Mouse (Mus musculus): Measurements from ENCODE around the gene Zrsr2. TPM values are rescaled to one million over a fixed set of nuclear protein-coding genes. Genes with fewer than 3 reads are reported as not detected.

Zrsr2 gene
- polyA plus RNA-seq, 1 experiment from 2014 or later: 49.3 TPM

GRCm38 (mm10) chrX:163957381-163957780 lies 1.1 kb downstream of the Zrsr2 start:
- ATAC-seq (ENCODE audit: insufficient read depth, low FRiP score): no peak
- Histone ChIP-seq H3K36me3 (ENCODE audit: control insufficient read depth, insufficient read depth, low read length) (0 out of 2 replicates have a peak, but pooled peaks cover 2% of the 10 kb centered on the region), H3K9me3 (replicated peaks; ENCODE audit: control insufficient read depth, low read length) (no peaks in the 10 kb centered on the region), H3K4me2 (ENCODE audit: low read depth, low read length) (peak overlapping the region; percentile 59), H3K27ac (ENCODE audit: low read length) (peak overlapping the region; percentile 99; the same call in 1 of the 2 replicates), H3K4me1 (ENCODE audit: control insufficient read depth, insufficient read depth, low read length) (peaks cover 2% of the 10 kb centered on the region; the same call in 1 of the 2 replicates), H3K27me3 (ENCODE audit: control insufficient read depth, insufficient read depth, low read length) (no peaks in the 10 kb centered on the region; the same call in 1 of the 2 replicates), H3K9ac (ENCODE audit: low read length) (peak overlapping the region; percentile 86), H3K4me3 (replicated peaks; ENCODE audit: low read length) (peak overlapping the region; percentile 72)
- 27% methylated on average over 12 of the region's 12 CpGs for WGBS

- Histone ChIP-seq H3K27me3 (ENCODE audit: control insufficient read depth, insufficient read depth, low read length) (peaks cover 2% of the 10 kb centered on the region; the same call in 1 of the 2 replicates), H3K4me3 (replicated peaks; ENCODE audit: low read length) (no peak overlapping the region), H3K4me2 (ENCODE audit: low read depth, low read length) (no peak overlapping the region), H3K4me1 (ENCODE audit: control insufficient read depth, insufficient read depth, low read length) (no peaks in the 10 kb centered on the region), H3K9ac (ENCODE audit: low read length) (no peak overlapping the region), H3K9me3 (replicated peaks; ENCODE audit: control insufficient read depth, low read length) (no peaks in the 10 kb centered on the region), H3K27ac (ENCODE audit: low read length) (no peak overlapping the region), H3K36me3 (ENCODE audit: control insufficient read depth, insufficient read depth, low read length) (0 out of 2 replicates have a peak, but pooled peaks cover 6% of the 10 kb centered on the region)
- 83% methylated on average over 1 of the region's 1 CpGs for WGBS
- ATAC-seq (ENCODE audit: insufficient read depth, low FRiP score): no peak
These were observed 6.8 kb downstream of the Zrsr2 start for GRCm38 (mm10) chrX:163951618-163952017.

- no peak for ATAC-seq (ENCODE audit: insufficient read depth, low FRiP score)
- H3K36me3 ChIP-seq (ENCODE audit: control insufficient read depth, insufficient read depth, low read length): 0 out of 2 replicates have a peak, but pooled peaks cover 2% of the 10 kb centered on the region
- no peaks in the 10 kb centered on the region for H3K9me3 ChIP-seq (replicated peaks; ENCODE audit: control insufficient read depth, low read length)
- 90% methylated on average over 3 of the region's 3 CpGs for WGBS
- H3K4me2 ChIP-seq (ENCODE audit: low read depth, low read length): no peak overlapping the region
- no peak overlapping the region for H3K27ac ChIP-seq (ENCODE audit: low read length)
- no peaks in the 10 kb centered on the region for H3K4me1 ChIP-seq (ENCODE audit: control insufficient read depth, insufficient read depth, low read length)
- no peak overlapping the region for H3K9ac ChIP-seq (ENCODE audit: low read length)
- peaks cover 6% of the 10 kb centered on the region; the same call in 1 of the 2 replicates for H3K27me3 ChIP-seq (ENCODE audit: control insufficient read depth, insufficient read depth, low read length)
- H3K4me3 ChIP-seq (replicated peaks; ENCODE audit: low read length): no peak overlapping the region
These were observed 14.1 kb downstream of the Zrsr2 start for GRCm38 (mm10) chrX:163944381-163944780.

- no peaks in the 10 kb centered on the region for H3K9me3 ChIP-seq (replicated peaks; ENCODE audit: control insufficient read depth, low read length)
- no peak overlapping the region for H3K4me3 ChIP-seq (replicated peaks; ENCODE audit: low read length)
- H3K9ac ChIP-seq (ENCODE audit: low read length): no peak overlapping the region
- H3K4me2 ChIP-seq (ENCODE audit: low read depth, low read length): no peak overlapping the region
- H3K27ac ChIP-seq (ENCODE audit: low read length): no peak overlapping the region
- H3K27me3 ChIP-seq (ENCODE audit: control insufficient read depth, insufficient read depth, low read length): no peaks in the 10 kb centered on the region; the same call in 1 of the 2 replicates
- no peaks in the 10 kb centered on the region for H3K4me1 ChIP-seq (ENCODE audit: control insufficient read depth, insufficient read depth, low read length)
- H3K36me3 ChIP-seq (ENCODE audit: control insufficient read depth, insufficient read depth, low read length): no peaks in the 10 kb centered on the region
- 81% methylated on average over 6 of the region's 6 CpGs for WGBS
- no peak for ATAC-seq (ENCODE audit: insufficient read depth, low FRiP score)
These were observed 19.9 kb downstream of the Zrsr2 start for GRCm38 (mm10) chrX:163938587-163938986.

- no peak overlapping the region for H3K4me3 ChIP-seq (replicated peaks; ENCODE audit: low read length)
- no peak overlapping the region for H3K9ac ChIP-seq (ENCODE audit: low read length)
- no peaks in the 10 kb centered on the region for H3K36me3 ChIP-seq (ENCODE audit: control insufficient read depth, insufficient read depth, low read length)
- no peaks in the 10 kb centered on the region for H3K9me3 ChIP-seq (replicated peaks; ENCODE audit: control insufficient read depth, low read length)
- H3K4me1 ChIP-seq (ENCODE audit: control insufficient read depth, insufficient read depth, low read length): no peaks in the 10 kb centered on the region
- H3K27ac ChIP-seq (ENCODE audit: low read length): no peak overlapping the region
- ATAC-seq (ENCODE audit: insufficient read depth, low FRiP score): no peak
- H3K4me2 ChIP-seq (ENCODE audit: low read depth, low read length): no peak overlapping the region
- WGBS: 88% methylated on average over 8 of the region's 8 CpGs
- H3K27me3 ChIP-seq (ENCODE audit: control insufficient read depth, insufficient read depth, low read length): no peaks in the 10 kb centered on the region; the same call in 1 of the 2 replicates
These were observed 23.7 kb downstream of the Zrsr2 start for GRCm38 (mm10) chrX:163934731-163935130.

- Histone ChIP-seq H3K4me3 (replicated peaks; ENCODE audit: low read length) (no peak overlapping the region), H3K27ac (ENCODE audit: low read length) (no peak overlapping the region), H3K36me3 (ENCODE audit: control insufficient read depth, insufficient read depth, low read length) (no peaks in the 10 kb centered on the region), H3K4me2 (ENCODE audit: low read depth, low read length) (no peak overlapping the region), H3K4me1 (ENCODE audit: control insufficient read depth, insufficient read depth, low read length) (no peaks in the 10 kb centered on the region), H3K9me3 (replicated peaks; ENCODE audit: control insufficient read depth, low read length) (no peaks in the 10 kb centered on the region), H3K9ac (ENCODE audit: low read length) (no peak overlapping the region), H3K27me3 (ENCODE audit: control insufficient read depth, insufficient read depth, low read length) (no peaks in the 10 kb centered on the region; the same call in 1 of the 2 replicates)
- ATAC-seq (ENCODE audit: insufficient read depth, low FRiP score): no peak
These were observed 28.9 kb downstream of the Zrsr2 start for GRCm38 (mm10) chrX:163929550-163929949.

- H3K4me2 ChIP-seq (ENCODE audit: low read depth, low read length): no peak overlapping the region
- no peak overlapping the region for H3K9ac ChIP-seq (ENCODE audit: low read length)
- ATAC-seq (ENCODE audit: insufficient read depth, low FRiP score): no peak
- H3K36me3 ChIP-seq (ENCODE audit: control insufficient read depth, insufficient read depth, low read length): no peaks in the 10 kb centered on the region
- no peaks in the 10 kb centered on the region; the same call in 1 of the 2 replicates for H3K9me3 ChIP-seq (replicated peaks; ENCODE audit: control insufficient read depth, low read length)
- peaks cover 7% of the 10 kb centered on the region; the same call in 1 of the 2 replicates for H3K27me3 ChIP-seq (ENCODE audit: control insufficient read depth, insufficient read depth, low read length)
- H3K4me1 ChIP-seq (ENCODE audit: control insufficient read depth, insufficient read depth, low read length): no peaks in the 10 kb centered on the region
- H3K27ac ChIP-seq (ENCODE audit: low read length): no peak overlapping the region
- H3K4me3 ChIP-seq (replicated peaks; ENCODE audit: low read length): no peak overlapping the region
These were observed 45.7 kb downstream of the Zrsr2 start for GRCm38 (mm10) chrX:163912791-163913190.

GRCm38 (mm10) chrX:163909381-163909780 lies 49.1 kb downstream of the Zrsr2 start:
- Histone ChIP-seq H3K4me2 (ENCODE audit: low read depth, low read length) (peak overlapping the region; percentile 56), H3K9ac (ENCODE audit: low read length) (peak overlapping the region; percentile 73), H3K36me3 (ENCODE audit: control insufficient read depth, insufficient read depth, low read length) (no peaks in the 10 kb centered on the region), H3K4me1 (ENCODE audit: control insufficient read depth, insufficient read depth, low read length) (no peaks in the 10 kb centered on the region), H3K9me3 (replicated peaks; ENCODE audit: control insufficient read depth, low read length) (no peaks in the 10 kb centered on the region; the same call in 1 of the 2 replicates), H3K27ac (ENCODE audit: low read length) (peak overlapping the region; percentile 55), H3K27me3 (ENCODE audit: control insufficient read depth, insufficient read depth, low read length) (peaks cover 7% of the 10 kb centered on the region; the same call in 1 of the 2 replicates), H3K4me3 (replicated peaks; ENCODE audit: low read length) (peak overlapping the region; percentile 64)
- 30% methylated on average over 34 of the region's 34 CpGs for WGBS
- ATAC-seq (ENCODE audit: insufficient read depth, low FRiP score): 0 out of 2 replicates have a peak, but pooled peaks have one; percentile 9

GRCm38 (mm10) chrX:163908337-163909250 lies 49.9 kb downstream of the Zrsr2 start, which contains the start of gene Ap1s2:
TSS of gene Ap1s2 (plus strand) at chrX:163909017.
- 16% methylated on average over 74 of the region's 80 CpGs for WGBS
- Histone ChIP-seq H3K27ac (ENCODE audit: low read length) (peak within 1 kb of the TSS; percentile 80), H3K4me1 (ENCODE audit: control insufficient read depth, insufficient read depth, low read length) (no peaks in the 10 kb centered on the region), H3K9me3 (replicated peaks; ENCODE audit: control insufficient read depth, low read length) (no peaks in the 10 kb centered on the region; the same call in 1 of the 2 replicates), H3K27me3 (ENCODE audit: control insufficient read depth, insufficient read depth, low read length) (peaks cover 7% of the 10 kb centered on the region; the same call in 1 of the 2 replicates), H3K4me3 (replicated peaks; ENCODE audit: low read length) (peak within 1 kb of the TSS; percentile 64), H3K9ac (ENCODE audit: low read length) (peak within 1 kb of the TSS; percentile 75), H3K36me3 (ENCODE audit: control insufficient read depth, insufficient read depth, low read length) (no peaks in the 10 kb centered on the region), H3K4me2 (ENCODE audit: low read depth, low read length) (peak within 1 kb of the TSS; percentile 56)
- peak; percentile 99 for ATAC-seq (ENCODE audit: insufficient read depth, low FRiP score)
